Mouse (Mus musculus) ovary, adult 18-20 months (tissue): ENCODE measurements at regions not wholly inside any gene's neighbourhood (a gene's known extent, or its start where the extent isn't known, plus 50 kb on each side); places are given as distances from the start of the nearest gene placed in this dataset.
A peak's percentile ranks its signal among the peaks of the same experiment; 100 is the strongest.

Source experiments
- DNase-seq: peaks from one replicate; pipeline ENCODE4 v3.0.0; 2022; ENCODE audit warnings: low spot score, mixed read lengths

GRCm38 (mm10) chr3:144137483-144137882, 67.5 kb downstream of the Lmo4 start:
- no peak for DNase-seq

- DNase-seq: no peak
Measured at GRCm38 (mm10) chr3:144136432-144136831, 68.6 kb downstream of the Lmo4 start.

- no peak for DNase-seq
Measured at GRCm38 (mm10) chr3:144135646-144136045, 69.4 kb downstream of the Lmo4 start.

- DNase-seq: no peak
Measured at GRCm38 (mm10) chr3:144128042-144128441, 77.0 kb downstream of the Lmo4 start.

DNA sequence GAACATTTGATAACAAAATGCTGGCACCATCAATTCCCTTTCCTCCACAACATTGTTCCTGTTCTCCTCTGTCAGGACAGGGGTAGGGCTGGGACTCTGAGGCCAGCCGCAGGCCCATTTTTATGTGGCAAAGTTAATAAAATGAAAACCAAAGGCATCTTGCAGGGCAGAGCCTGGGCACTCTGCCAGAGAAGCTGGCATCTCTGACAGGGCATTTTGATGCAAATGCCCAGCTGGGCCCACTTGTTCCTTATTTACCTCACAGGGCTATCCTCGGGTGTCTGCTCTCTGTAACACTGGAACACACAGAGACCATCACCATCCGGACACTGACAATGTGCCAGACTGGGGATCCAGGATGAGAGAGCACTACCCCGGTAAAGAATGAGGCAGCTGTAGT, 80.7 kb downstream of the Lmo4 start:
- no peak for DNase-seq

DNA sequence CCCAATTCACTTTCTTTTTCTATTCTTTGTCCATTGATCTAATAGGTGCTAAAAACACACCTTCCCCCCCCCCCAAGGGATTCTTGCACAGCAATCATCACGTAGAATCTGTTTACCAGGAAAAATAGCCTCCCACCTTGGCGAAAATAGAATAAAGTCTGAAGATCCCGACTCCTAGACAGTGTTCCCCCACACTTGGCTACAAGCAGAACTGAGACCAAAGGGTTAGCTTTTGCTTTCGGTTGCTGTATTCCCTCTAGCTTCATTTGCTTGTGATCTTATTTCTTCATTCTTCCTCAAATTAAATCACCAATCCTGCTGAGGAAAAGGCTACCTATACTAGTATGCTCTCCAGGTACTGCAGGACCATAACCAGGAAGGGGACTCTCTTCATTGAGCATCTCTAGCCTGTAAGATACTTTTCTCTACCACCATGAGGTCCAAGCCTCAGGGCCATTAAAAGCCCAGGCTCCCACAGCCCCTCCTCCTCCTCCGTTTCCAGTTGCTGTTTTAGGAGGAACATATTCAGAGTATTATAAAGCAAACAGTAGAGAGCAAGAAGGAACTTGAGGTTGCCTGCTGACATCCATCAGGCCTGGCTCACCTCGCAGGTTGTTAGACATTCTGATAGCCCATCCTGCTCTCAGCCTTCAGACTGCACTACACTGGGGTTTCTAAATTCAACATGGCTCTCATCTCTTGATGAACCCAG, 81.5 kb downstream of the Lmo4 start:
- DNase-seq: no peak

DNA sequence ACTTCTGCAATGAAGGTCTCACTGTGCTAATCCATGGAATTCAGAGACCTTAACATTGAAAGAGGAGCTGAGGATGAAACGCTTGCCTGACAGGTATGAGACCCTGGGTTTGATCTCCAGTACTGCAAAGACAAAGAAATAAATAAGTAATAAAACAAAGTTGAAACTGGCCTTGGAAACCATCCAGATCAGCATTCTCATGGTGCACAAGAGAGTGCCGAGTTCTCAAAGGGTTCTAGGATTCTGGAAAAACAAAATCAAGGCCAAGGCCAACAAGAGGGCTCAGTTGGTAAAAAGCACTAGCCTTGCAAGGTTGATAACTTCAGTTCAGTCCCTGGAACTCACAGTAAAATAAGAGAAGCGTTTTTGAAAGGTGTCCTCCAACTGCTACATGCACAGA, 85.9 kb downstream of the Lmo4 start:
- peak; percentile 53 for DNase-seq

DNA sequence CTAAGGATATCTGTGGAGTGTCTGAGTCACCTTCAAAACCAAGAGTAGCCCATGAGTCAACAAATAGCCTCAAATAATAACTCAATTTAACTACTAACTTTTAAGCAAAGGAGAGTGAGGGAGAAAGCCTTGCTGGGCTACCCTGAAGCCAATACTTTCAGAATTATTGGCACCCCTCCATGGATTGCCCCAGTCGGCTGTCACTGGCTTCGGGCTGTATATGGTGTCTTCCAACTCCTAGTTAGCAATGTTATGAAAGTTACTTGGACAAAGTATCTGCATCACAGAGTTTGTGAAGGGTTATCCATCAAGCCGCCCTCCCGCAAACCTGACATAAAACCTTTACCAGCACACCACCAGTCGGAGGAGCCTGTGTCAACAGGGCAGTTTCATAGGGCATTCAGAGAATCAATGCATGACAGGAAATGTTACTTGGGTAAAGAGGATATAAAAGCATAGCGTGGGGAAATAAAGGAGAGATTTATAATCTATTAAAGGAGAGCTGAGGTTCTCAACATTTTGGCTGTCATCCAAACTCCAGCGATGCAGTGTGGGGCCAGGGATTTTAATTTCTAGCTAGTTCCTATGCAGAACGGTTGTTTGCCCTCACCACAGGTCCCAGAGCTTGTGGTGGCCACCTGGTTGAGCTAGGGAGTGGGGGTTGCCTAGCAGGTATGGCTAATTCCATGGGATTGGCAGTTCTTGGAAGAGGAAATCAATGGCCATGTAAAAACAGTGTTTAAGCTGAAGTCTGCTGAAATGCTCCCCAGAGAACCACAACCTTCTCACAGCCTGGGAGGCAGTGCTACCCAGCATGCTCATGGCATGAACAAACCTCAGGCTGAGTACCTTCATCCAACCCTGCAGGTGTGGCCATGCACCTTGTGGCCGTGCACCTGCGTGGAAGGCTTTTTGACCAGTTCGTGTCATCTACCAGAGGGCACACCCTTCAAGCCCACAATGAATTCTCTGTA, 91.1 kb downstream of the Lmo4 start:
- DNase-seq: no peak

DNA sequence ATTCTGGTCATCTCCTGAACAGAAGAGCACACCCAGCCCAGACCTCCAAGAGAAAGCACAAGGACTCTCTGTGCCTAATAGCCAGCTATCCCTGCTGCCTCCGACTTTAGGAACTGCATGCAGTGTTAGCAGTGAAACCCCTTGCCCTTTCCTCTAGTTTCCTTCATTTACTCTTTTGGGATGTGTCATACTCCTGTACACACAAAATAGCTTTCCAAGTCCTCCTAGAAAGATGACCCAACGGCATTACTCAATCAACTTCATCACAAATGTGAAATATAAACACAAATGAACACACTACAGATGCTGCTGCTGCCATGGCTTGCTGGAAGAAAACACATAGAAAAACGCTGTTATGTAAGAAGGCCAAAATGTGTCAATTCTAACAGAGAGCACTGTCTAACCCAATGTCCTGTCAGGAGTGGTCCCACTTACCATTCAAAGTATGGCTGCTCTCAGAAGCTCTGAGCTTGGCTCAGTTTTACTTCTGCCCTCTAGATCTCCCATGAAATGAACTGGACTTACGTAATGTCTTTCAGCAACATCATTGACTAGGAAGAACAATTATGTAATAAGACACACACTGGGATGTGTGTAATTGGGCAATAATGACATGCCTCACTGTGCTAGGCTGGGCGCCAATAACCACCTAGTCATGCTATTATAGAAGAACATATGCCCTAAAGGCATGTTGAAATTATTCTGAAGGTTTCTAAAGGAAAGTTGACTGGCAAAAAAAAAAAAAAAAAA, 94.5 kb downstream of the Lmo4 start:
- no peak for DNase-seq

DNA sequence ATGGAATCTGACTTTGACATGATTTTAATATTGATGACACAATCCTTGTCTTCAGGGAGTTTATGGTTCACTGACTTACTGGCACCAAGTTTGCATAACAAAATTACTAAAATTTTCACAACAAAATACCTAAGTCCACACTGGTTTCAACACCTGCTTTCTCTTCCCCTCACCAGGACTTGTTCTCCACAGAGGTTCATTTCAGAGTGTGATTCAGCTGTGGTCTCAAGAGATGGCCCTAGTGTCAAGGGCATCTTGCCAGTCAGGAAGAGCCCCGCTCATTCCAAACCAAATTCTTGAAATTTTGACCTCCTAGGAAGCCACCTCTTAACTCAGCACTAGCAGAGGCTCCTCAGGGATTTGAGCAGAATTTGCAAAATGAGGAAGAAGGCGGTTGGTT, 95.3 kb downstream of the Lmo4 start:
- DNase-seq: no peak

GRCm38 (mm10) chr3:144108310-144108709, 96.7 kb downstream of the Lmo4 start:
- DNase-seq: no peak

DNA sequence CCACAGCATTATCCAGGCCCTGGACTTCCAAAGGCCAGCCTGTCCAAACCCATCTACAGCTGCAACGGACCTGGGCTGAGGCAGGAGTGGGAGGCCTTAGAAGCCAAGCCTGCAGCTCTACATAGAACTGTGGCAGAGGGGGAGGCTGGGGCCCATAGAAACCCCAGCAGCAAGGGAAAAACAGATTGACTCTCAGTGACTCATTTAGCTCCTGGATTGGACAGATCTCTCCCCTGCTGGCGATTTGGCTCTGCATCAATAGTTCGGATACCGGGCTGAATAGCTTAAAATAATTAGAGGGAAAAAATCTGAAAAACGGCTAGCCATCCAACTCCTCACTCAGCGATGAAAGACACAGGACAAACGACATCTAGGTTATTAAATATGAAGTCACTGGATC, 97.4 kb downstream of the Lmo4 start:
- DNase-seq: no peak

- no peak for DNase-seq
Measured at GRCm38 (mm10) chr3:144104366-144104765, 100.7 kb downstream of the Lmo4 start.

GRCm38 (mm10) chr3:144099444-144099843, 105.6 kb downstream of the Lmo4 start:
- DNase-seq: peak; percentile 47

GRCm38 (mm10) chr3:144098762-144099161, 106.3 kb downstream of the Lmo4 start:
- no peak for DNase-seq

DNA sequence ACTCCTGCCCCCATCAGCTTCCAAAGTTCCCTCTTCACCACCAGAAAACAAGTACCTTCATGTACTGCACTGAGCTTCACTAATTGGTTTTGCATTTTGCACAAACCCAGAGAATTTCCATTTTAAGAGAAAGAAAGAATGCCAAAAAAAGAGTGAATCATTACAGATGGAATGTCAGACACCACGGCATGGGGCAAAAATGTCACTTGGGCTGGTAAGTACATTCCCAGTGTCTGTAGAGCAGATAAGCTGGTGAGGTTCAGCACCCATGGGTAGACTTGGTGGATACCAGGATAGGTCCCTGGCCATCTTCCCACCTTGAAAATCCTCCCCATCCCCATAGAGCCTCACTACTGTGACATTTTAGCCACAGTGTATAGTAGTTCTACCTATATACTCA, 113.8 kb downstream of the Lmo4 start:
- no peak for DNase-seq

DNA sequence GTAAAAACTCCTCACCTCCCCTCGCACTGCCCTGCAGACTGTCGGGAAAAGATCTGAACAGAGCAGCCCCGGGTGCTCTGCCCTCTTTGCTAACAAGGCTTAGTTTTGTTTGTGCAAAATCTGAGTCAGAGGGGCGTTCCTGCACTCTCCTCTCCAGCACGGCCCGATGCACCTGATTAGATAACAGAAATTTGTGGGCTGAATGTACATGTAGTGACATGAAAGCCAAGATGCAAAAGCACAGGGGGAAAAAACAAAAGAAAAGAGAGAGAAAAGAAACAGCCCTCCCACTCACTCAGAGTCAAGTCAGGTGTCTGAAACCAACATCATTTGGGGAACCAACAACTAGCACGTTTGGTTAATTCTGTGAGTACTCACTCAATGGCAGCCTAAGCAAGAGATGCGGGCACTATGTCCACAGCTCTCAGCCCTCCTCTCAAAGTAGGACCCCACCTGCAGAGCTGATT, 115.2 kb downstream of the Lmo4 start:
- DNase-seq: peak; percentile 40

GRCm38 (mm10) chr3:144088261-144088884, 116.6 kb downstream of the Lmo4 start:
- no peak for DNase-seq

DNA sequence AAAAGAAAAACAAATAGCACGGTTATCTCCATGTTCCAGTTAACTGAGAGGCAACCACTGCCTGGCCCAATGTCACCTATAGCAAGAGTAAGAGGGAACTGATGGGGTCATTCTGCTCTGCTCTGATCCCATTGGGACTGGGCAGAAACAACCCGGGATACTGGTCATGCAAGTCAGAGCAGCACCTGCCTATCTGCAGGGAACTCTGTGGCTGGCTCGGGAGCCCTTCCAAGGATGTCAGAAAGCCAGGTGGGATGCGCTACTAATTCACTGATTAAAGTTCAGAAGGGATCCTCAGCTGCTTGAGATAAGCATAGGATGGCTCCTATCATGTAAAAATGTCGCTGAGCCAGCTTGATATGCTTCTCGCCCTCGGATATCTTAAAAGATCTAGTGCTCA, 117.2 kb downstream of the Lmo4 start:
- no peak for DNase-seq

GRCm38 (mm10) chr3:144086176-144086575, 118.8 kb downstream of the Lmo4 start:
- no peak for DNase-seq

GRCm38 (mm10) chr3:144079960-144080359, 125.1 kb downstream of the Lmo4 start:
- DNase-seq: no peak
